Mouse (Mus musculus): ENCODE measurements around the gene Gm21897. TPM values are rescaled to one million over a fixed set of nuclear protein-coding genes. Genes with fewer than 3 reads are reported as not detected.
"Not testable (repeated sequence)": the region's sequence is repeated elsewhere in the genome, so short reads cannot be mapped to it uniquely, and the experiment has no call there.

The Gm21897 gene
- not detected in 2 replicates for polyA plus RNA-seq (2012; rRNA removed)

- H3K36me3 ChIP-seq (ENCODE audit: control insufficient read depth, insufficient read depth, low read length); H3K27me3 ChIP-seq (ENCODE audit: control insufficient read depth, insufficient read depth, low read length); H3K27ac ChIP-seq (ENCODE audit: control insufficient read depth, insufficient read depth, low read depth, low read length); H3K4me3 ChIP-seq (ENCODE audit: control insufficient read depth, low read depth, low read length); H3K4me1 ChIP-seq (ENCODE audit: control insufficient read depth, insufficient read depth, low read length): not testable (repeated sequence)
Observed at GRCm38 (mm10) chr16:15317158-15317557, at the start of gene Gm21897. Gene Gm21897 (plus strand): TSS chr16:15317458.

GRCm38 (mm10) chr16:15272291-15272690 is 45.0 kb upstream of the Gm21897 start:
- no peaks in the 10 kb centered on the region for H3K36me3 ChIP-seq (ENCODE audit: control insufficient read depth, insufficient read depth, low read length)
- H3K4me3 ChIP-seq (ENCODE audit: control insufficient read depth, low read depth, low read length), result no peak overlapping the region
- no peaks in the 10 kb centered on the region for H3K4me1 ChIP-seq (ENCODE audit: control insufficient read depth, insufficient read depth, low read length)
- TF ChIP-seq POLR2A (IDR thresholded peaks at IDR 0.05; ENCODE audit: control insufficient read depth, low read depth, low read length) (no peak), CTCF (IDR thresholded peaks at IDR 0.05; ENCODE audit: control insufficient read depth, insufficient read depth, insufficient replicate concordance, low read depth, low read length) (no peak)
- H3K27ac ChIP-seq (ENCODE audit: control insufficient read depth, insufficient read depth, low read depth, low read length), result no peak overlapping the region
- no peaks in the 10 kb centered on the region for H3K27me3 ChIP-seq (ENCODE audit: control insufficient read depth, insufficient read depth, low read length)

GRCm38 (mm10) chr16:15277461-15277860 is 39.8 kb upstream of the Gm21897 start:
- TF ChIP-seq POLR2A (IDR thresholded peaks at IDR 0.05; ENCODE audit: control insufficient read depth, low read depth, low read length) (no peak), CTCF (IDR thresholded peaks at IDR 0.05; ENCODE audit: control insufficient read depth, insufficient read depth, insufficient replicate concordance, low read depth, low read length) (no peak)
- Histone ChIP-seq H3K4me1 (ENCODE audit: control insufficient read depth, insufficient read depth, low read length) (no peaks in the 10 kb centered on the region), H3K27ac (ENCODE audit: control insufficient read depth, insufficient read depth, low read depth, low read length) (no peak overlapping the region), H3K36me3 (ENCODE audit: control insufficient read depth, insufficient read depth, low read length) (no peaks in the 10 kb centered on the region), H3K27me3 (ENCODE audit: control insufficient read depth, insufficient read depth, low read length) (no peaks in the 10 kb centered on the region), H3K4me3 (ENCODE audit: control insufficient read depth, low read depth, low read length) (no peak overlapping the region)

- H3K4me1 ChIP-seq (ENCODE audit: control insufficient read depth, insufficient read depth, low read length), result no peaks in the 10 kb centered on the region
- no peaks in the 10 kb centered on the region for H3K27me3 ChIP-seq (ENCODE audit: control insufficient read depth, insufficient read depth, low read length)
- no peak overlapping the region for H3K4me3 ChIP-seq (ENCODE audit: control insufficient read depth, low read depth, low read length)
- no peaks in the 10 kb centered on the region for H3K36me3 ChIP-seq (ENCODE audit: control insufficient read depth, insufficient read depth, low read length)
- TF ChIP-seq CTCF (IDR thresholded peaks at IDR 0.05; ENCODE audit: control insufficient read depth, insufficient read depth, insufficient replicate concordance, low read depth, low read length), result no peak
- no peak for TF ChIP-seq POLR2A (IDR thresholded peaks at IDR 0.05; ENCODE audit: control insufficient read depth, low read depth, low read length)
- H3K27ac ChIP-seq (ENCODE audit: control insufficient read depth, insufficient read depth, low read depth, low read length), result no peak overlapping the region
Observed at GRCm38 (mm10) chr16:15293041-15293440, 24.2 kb upstream of the Gm21897 start.

GRCm38 (mm10) chr16:15294289-15294688 is 23.0 kb upstream of the Gm21897 start:
- no peak for TF ChIP-seq CTCF (IDR thresholded peaks at IDR 0.05; ENCODE audit: control insufficient read depth, insufficient read depth, insufficient replicate concordance, low read depth, low read length)
- TF ChIP-seq POLR2A (IDR thresholded peaks at IDR 0.05; ENCODE audit: control insufficient read depth, low read depth, low read length), result no peak
- no peak overlapping the region for H3K4me3 ChIP-seq (ENCODE audit: control insufficient read depth, low read depth, low read length)
- H3K4me1 ChIP-seq (ENCODE audit: control insufficient read depth, insufficient read depth, low read length), result no peaks in the 10 kb centered on the region
- H3K27ac ChIP-seq (ENCODE audit: control insufficient read depth, insufficient read depth, low read depth, low read length), result no peak overlapping the region
- H3K36me3 ChIP-seq (ENCODE audit: control insufficient read depth, insufficient read depth, low read length), result no peaks in the 10 kb centered on the region
- H3K27me3 ChIP-seq (ENCODE audit: control insufficient read depth, insufficient read depth, low read length), result no peaks in the 10 kb centered on the region

- H3K36me3 ChIP-seq (ENCODE audit: control insufficient read depth, insufficient read depth, low read length), result no peaks in the 10 kb centered on the region
- TF ChIP-seq POLR2A (IDR thresholded peaks at IDR 0.05; ENCODE audit: control insufficient read depth, low read depth, low read length) (no peak), CTCF (IDR thresholded peaks at IDR 0.05; ENCODE audit: control insufficient read depth, insufficient read depth, insufficient replicate concordance, low read depth, low read length) (no peak)
- no peaks in the 10 kb centered on the region for H3K27me3 ChIP-seq (ENCODE audit: control insufficient read depth, insufficient read depth, low read length)
- H3K27ac ChIP-seq (ENCODE audit: control insufficient read depth, insufficient read depth, low read depth, low read length), result no peak overlapping the region
- no peaks in the 10 kb centered on the region for H3K4me1 ChIP-seq (ENCODE audit: control insufficient read depth, insufficient read depth, low read length)
- H3K4me3 ChIP-seq (ENCODE audit: control insufficient read depth, low read depth, low read length), result no peak overlapping the region
Observed at GRCm38 (mm10) chr16:15294911-15295659, 22.2 kb upstream of the Gm21897 start.

- TF ChIP-seq POLR2A (IDR thresholded peaks at IDR 0.05; ENCODE audit: control insufficient read depth, low read depth, low read length), result no peak
- no peak for TF ChIP-seq CTCF (IDR thresholded peaks at IDR 0.05; ENCODE audit: control insufficient read depth, insufficient read depth, insufficient replicate concordance, low read depth, low read length)
- Histone ChIP-seq H3K36me3 (ENCODE audit: control insufficient read depth, insufficient read depth, low read length) (no peaks in the 10 kb centered on the region), H3K4me3 (ENCODE audit: control insufficient read depth, low read depth, low read length) (no peak overlapping the region), H3K27ac (ENCODE audit: control insufficient read depth, insufficient read depth, low read depth, low read length) (no peak overlapping the region), H3K27me3 (ENCODE audit: control insufficient read depth, insufficient read depth, low read length) (no peaks in the 10 kb centered on the region), H3K4me1 (ENCODE audit: control insufficient read depth, insufficient read depth, low read length) (no peaks in the 10 kb centered on the region)
Observed at GRCm38 (mm10) chr16:15334526-15334925, 17.3 kb downstream of the Gm21897 start.

Measured in testis, adult 2 months (tissue).